Mouse (Mus musculus): ENCODE results near the gene Clic1.

GRCm38 (mm10) chr17:35055691-35056495 is 6.1 kb downstream of the Clic1 start:
- TF ChIP-seq GATA1 (IDR thresholded peaks at IDR 0.05; ENCODE audit: borderline replicate concordance, low read length) (no peak), FLI1 (IDR thresholded peaks at IDR 0.05; ENCODE audit: low read length) (no peak)
